Mouse (Mus musculus): Measurements from ENCODE around the gene Slc17a5. TPM values are rescaled to one million over a fixed set of nuclear protein-coding genes. Genes with fewer than 3 reads are reported as not detected.
A peak's percentile ranks its signal among the peaks of the same experiment; 100 is the strongest.

The Slc17a5 gene
- polyA plus RNA-seq, 1 experiment from 2014 or later, result 9.7 TPM

- no peak overlapping the region for H3K4me2 ChIP-seq (ENCODE audit: low read depth, low read length)
- no peaks in the 10 kb centered on the region for H3K36me3 ChIP-seq (ENCODE audit: control insufficient read depth, insufficient read depth)
- no peak overlapping the region for H3K27ac ChIP-seq (ENCODE audit: low read length)
- 49% methylated on average over 3 of the region's 3 CpGs for WGBS
- no peak for ATAC-seq (replicated peaks; ENCODE audit: extremely low read depth, insufficient read depth, low FRiP score)
- H3K9me3 ChIP-seq (replicated peaks; ENCODE audit: control insufficient read depth, low read length), result no peaks in the 10 kb centered on the region
- H3K4me1 ChIP-seq (ENCODE audit: control insufficient read depth, insufficient read depth, low read length), result peaks cover 24% of the 10 kb centered on the region
- no peak overlapping the region for H3K4me3 ChIP-seq (ENCODE audit: low read length)
- H3K9ac ChIP-seq (ENCODE audit: low read length), result no peak overlapping the region
- H3K27me3 ChIP-seq (ENCODE audit: control insufficient read depth, insufficient read depth, low read length), result no peaks in the 10 kb centered on the region
Observed at GRCm38 (mm10) chr9:78504679-78505078, 83.2 kb downstream of the Slc17a5 start.

GRCm38 (mm10) chr9:78504133-78504532, 83.7 kb downstream of the Slc17a5 start:
- Histone ChIP-seq H3K4me2 (ENCODE audit: low read depth, low read length) (no peak overlapping the region), H3K9ac (ENCODE audit: low read length) (no peak overlapping the region), H3K9me3 (replicated peaks; ENCODE audit: control insufficient read depth, low read length) (no peaks in the 10 kb centered on the region), H3K4me1 (ENCODE audit: control insufficient read depth, insufficient read depth, low read length) (peaks cover 24% of the 10 kb centered on the region), H3K36me3 (ENCODE audit: control insufficient read depth, insufficient read depth) (no peaks in the 10 kb centered on the region), H3K27ac (ENCODE audit: low read length) (no peak overlapping the region), H3K4me3 (ENCODE audit: low read length) (no peak overlapping the region), H3K27me3 (ENCODE audit: control insufficient read depth, insufficient read depth, low read length) (no peaks in the 10 kb centered on the region)
- no peak for ATAC-seq (replicated peaks; ENCODE audit: extremely low read depth, insufficient read depth, low FRiP score)
- 72% methylated on average over 4 of the region's 4 CpGs for WGBS

- Histone ChIP-seq H3K36me3 (ENCODE audit: control insufficient read depth, insufficient read depth) (no peaks in the 10 kb centered on the region), H3K4me1 (ENCODE audit: control insufficient read depth, insufficient read depth, low read length) (peaks cover 24% of the 10 kb centered on the region), H3K27ac (ENCODE audit: low read length) (no peak overlapping the region), H3K4me3 (ENCODE audit: low read length) (no peak overlapping the region), H3K4me2 (ENCODE audit: low read depth, low read length) (no peak overlapping the region), H3K9ac (ENCODE audit: low read length) (no peak overlapping the region), H3K27me3 (ENCODE audit: control insufficient read depth, insufficient read depth, low read length) (no peaks in the 10 kb centered on the region), H3K9me3 (replicated peaks; ENCODE audit: control insufficient read depth, low read length) (no peaks in the 10 kb centered on the region)
- 21% methylated on average over 6 of the region's 6 CpGs for WGBS
- no peak for ATAC-seq (replicated peaks; ENCODE audit: extremely low read depth, insufficient read depth, low FRiP score)
Observed at GRCm38 (mm10) chr9:78503223-78504079, 84.4 kb downstream of the Slc17a5 start.

- no peaks in the 10 kb centered on the region for H3K36me3 ChIP-seq (ENCODE audit: control insufficient read depth, insufficient read depth)
- no peak overlapping the region for H3K4me2 ChIP-seq (ENCODE audit: low read depth, low read length)
- no peaks in the 10 kb centered on the region for H3K27me3 ChIP-seq (ENCODE audit: control insufficient read depth, insufficient read depth, low read length)
- WGBS, result 88% methylated on average over 4 of the region's 4 CpGs
- ATAC-seq (replicated peaks; ENCODE audit: extremely low read depth, insufficient read depth, low FRiP score), result no peak
- H3K4me3 ChIP-seq (ENCODE audit: low read length), result no peak overlapping the region
- peaks cover 20% of the 10 kb centered on the region for H3K4me1 ChIP-seq (ENCODE audit: control insufficient read depth, insufficient read depth, low read length)
- no peaks in the 10 kb centered on the region for H3K9me3 ChIP-seq (replicated peaks; ENCODE audit: control insufficient read depth, low read length)
- no peak overlapping the region for H3K9ac ChIP-seq (ENCODE audit: low read length)
- no peak overlapping the region for H3K27ac ChIP-seq (ENCODE audit: low read length)
Observed at GRCm38 (mm10) chr9:78501284-78501683, 86.6 kb downstream of the Slc17a5 start.

- Histone ChIP-seq H3K27ac (ENCODE audit: low read length) (peak overlapping the region; percentile 67), H3K9me3 (replicated peaks; ENCODE audit: control insufficient read depth, low read length) (no peaks in the 10 kb centered on the region), H3K4me1 (ENCODE audit: control insufficient read depth, insufficient read depth, low read length) (peaks cover 13% of the 10 kb centered on the region), H3K27me3 (ENCODE audit: control insufficient read depth, insufficient read depth, low read length) (no peaks in the 10 kb centered on the region), H3K4me2 (ENCODE audit: low read depth, low read length) (no peak overlapping the region), H3K4me3 (ENCODE audit: low read length) (no peak overlapping the region), H3K36me3 (ENCODE audit: control insufficient read depth, insufficient read depth) (no peaks in the 10 kb centered on the region), H3K9ac (ENCODE audit: low read length) (no peak overlapping the region)
- ATAC-seq (replicated peaks; ENCODE audit: extremely low read depth, insufficient read depth, low FRiP score), result peak; percentile 59; the same call in 1 of the 2 replicates
- WGBS, result 13% methylated on average over 3 of the region's 3 CpGs
Observed at GRCm38 (mm10) chr9:78500386-78500785, 87.5 kb downstream of the Slc17a5 start.

GRCm38 (mm10) chr9:78493171-78493570, 94.7 kb downstream of the Slc17a5 start:
- 86% methylated on average over 7 of the region's 7 CpGs for WGBS
- H3K27ac ChIP-seq (ENCODE audit: low read length), result no peak overlapping the region
- H3K4me3 ChIP-seq (ENCODE audit: low read length), result no peak overlapping the region
- H3K9me3 ChIP-seq (replicated peaks; ENCODE audit: control insufficient read depth, low read length), result no peaks in the 10 kb centered on the region
- no peaks in the 10 kb centered on the region for H3K36me3 ChIP-seq (ENCODE audit: control insufficient read depth, insufficient read depth)
- H3K27me3 ChIP-seq (ENCODE audit: control insufficient read depth, insufficient read depth, low read length), result no peaks in the 10 kb centered on the region
- H3K4me1 ChIP-seq (ENCODE audit: control insufficient read depth, insufficient read depth, low read length), result peaks cover 3% of the 10 kb centered on the region; the same call in 1 of the 2 replicates
- no peak for ATAC-seq (replicated peaks; ENCODE audit: extremely low read depth, insufficient read depth, low FRiP score)
- H3K9ac ChIP-seq (ENCODE audit: low read length), result no peak overlapping the region
- no peak overlapping the region for H3K4me2 ChIP-seq (ENCODE audit: low read depth, low read length)

- ATAC-seq (replicated peaks; ENCODE audit: extremely low read depth, insufficient read depth, low FRiP score), result no peak
- Histone ChIP-seq H3K4me1 (ENCODE audit: control insufficient read depth, insufficient read depth, low read length) (peaks cover 3% of the 10 kb centered on the region; the same call in 1 of the 2 replicates), H3K9ac (ENCODE audit: low read length) (no peak overlapping the region), H3K27me3 (ENCODE audit: control insufficient read depth, insufficient read depth, low read length) (no peaks in the 10 kb centered on the region), H3K36me3 (ENCODE audit: control insufficient read depth, insufficient read depth) (no peaks in the 10 kb centered on the region), H3K27ac (ENCODE audit: low read length) (no peak overlapping the region), H3K9me3 (replicated peaks; ENCODE audit: control insufficient read depth, low read length) (no peaks in the 10 kb centered on the region), H3K4me3 (ENCODE audit: low read length) (no peak overlapping the region), H3K4me2 (ENCODE audit: low read depth, low read length) (no peak overlapping the region)
- WGBS, result 90% methylated on average over 3 of the region's 3 CpGs
Observed at GRCm38 (mm10) chr9:78492254-78492653, 95.6 kb downstream of the Slc17a5 start.

GRCm38 (mm10) chr9:78491169-78491568, 96.7 kb downstream of the Slc17a5 start:
- H3K27ac ChIP-seq (ENCODE audit: low read length), result no peak overlapping the region
- H3K4me2 ChIP-seq (ENCODE audit: low read depth, low read length), result no peak overlapping the region
- H3K27me3 ChIP-seq (ENCODE audit: control insufficient read depth, insufficient read depth, low read length), result no peaks in the 10 kb centered on the region
- no peak for ATAC-seq (replicated peaks; ENCODE audit: extremely low read depth, insufficient read depth, low FRiP score)
- H3K4me1 ChIP-seq (ENCODE audit: control insufficient read depth, insufficient read depth, low read length), result peaks cover 3% of the 10 kb centered on the region; the same call in 1 of the 2 replicates
- no peaks in the 10 kb centered on the region for H3K36me3 ChIP-seq (ENCODE audit: control insufficient read depth, insufficient read depth)
- H3K9ac ChIP-seq (ENCODE audit: low read length), result no peak overlapping the region
- no peaks in the 10 kb centered on the region for H3K9me3 ChIP-seq (replicated peaks; ENCODE audit: control insufficient read depth, low read length)
- WGBS, result 66% methylated on average over 3 of the region's 3 CpGs
- no peak overlapping the region for H3K4me3 ChIP-seq (ENCODE audit: low read length)

GRCm38 (mm10) chr9:78488890-78489420, 98.9 kb downstream of the Slc17a5 start, which contains the start of gene Eef1a1:
Eef1a1 (minus strand) TSS chr9:78489151.
- peak within 1 kb of the TSS; percentile 72 for H3K27ac ChIP-seq (ENCODE audit: low read length)
- peak within 1 kb of the TSS; percentile 60 for H3K4me3 ChIP-seq (ENCODE audit: low read length)
- peak within 1 kb of the TSS; percentile 75 for H3K4me2 ChIP-seq (ENCODE audit: low read depth, low read length)
- peaks cover 3% of the 10 kb centered on the region; the same call in 1 of the 2 replicates for H3K4me1 ChIP-seq (ENCODE audit: control insufficient read depth, insufficient read depth, low read length)
- H3K36me3 ChIP-seq (ENCODE audit: control insufficient read depth, insufficient read depth), result no peaks in the 10 kb centered on the region
- H3K9ac ChIP-seq (ENCODE audit: low read length), result peak within 1 kb of the TSS; percentile 75
- 2% methylated on average over 16 of the region's 20 CpGs for WGBS
- H3K27me3 ChIP-seq (ENCODE audit: control insufficient read depth, insufficient read depth, low read length), result no peaks in the 10 kb centered on the region
- no peaks in the 10 kb centered on the region for H3K9me3 ChIP-seq (replicated peaks; ENCODE audit: control insufficient read depth, low read length)
- peak; percentile 74 for ATAC-seq (replicated peaks; ENCODE audit: extremely low read depth, insufficient read depth, low FRiP score)

All from heart, embryonic 16.5 days (tissue).